ENCODE assay signal across 31 mouse cellular contexts in the genomic region with DNA sequence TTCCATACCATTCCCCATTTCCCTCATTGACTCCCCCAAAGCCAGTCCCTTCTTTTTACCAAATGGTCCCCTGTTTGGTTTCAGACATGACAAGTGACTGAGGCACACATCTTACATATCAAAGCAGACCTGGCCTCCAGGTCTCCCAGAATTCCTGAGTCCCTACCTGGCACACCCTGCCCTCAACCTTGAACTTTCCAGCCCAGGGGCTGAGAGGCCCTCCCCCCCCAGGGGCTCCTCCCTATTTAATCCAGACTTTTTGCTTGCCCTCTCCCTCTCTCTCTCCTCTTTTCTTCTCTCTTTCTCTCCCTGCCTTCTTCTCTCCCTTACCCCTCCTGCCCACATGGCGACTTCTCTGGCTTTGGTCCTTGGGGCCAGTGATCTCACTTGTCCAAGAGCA.
"Had no signal": no experiment of that assay in that cellular context is flagged by ENCODE, and none has a peak within 500 bp of the region (broad histone marks: within the 10 kb centered on the region; RNA-seq: fewer than 3 reads in every experiment).

No protein-coding gene starts in this region.

- H3K9ac ChIP-seq: limb, embryonic 12.5 days; limb, embryonic 13.5 days; limb, embryonic 15.5 days; liver, embryonic 12.5 days; liver, embryonic 13.5 days; liver, embryonic 14.5 days; liver, embryonic 15.5 days; liver, postnatal 0 days; lung, embryonic 14.5 days; lung, embryonic 15.5 days; midbrain, embryonic 12.5 days; midbrain, embryonic 13.5 days; midbrain, embryonic 15.5 days; neural tube, embryonic 12.5 days had no signal

- H3K27me3 ChIP-seq: limb, embryonic 12.5 days; limb, embryonic 13.5 days; limb, embryonic 15.5 days; liver, embryonic 12.5 days; liver, embryonic 13.5 days; liver, embryonic 15.5 days; lung, embryonic 15.5 days; midbrain, embryonic 12.5 days; midbrain, embryonic 13.5 days; midbrain, embryonic 15.5 days; neural tube, embryonic 12.5 days had no signal

- H3K27ac ChIP-seq: limb, embryonic 10.5 days; limb, embryonic 12.5 days; limb, embryonic 13.5 days; limb, embryonic 15.5 days; liver, embryonic 12.5 days; liver, embryonic 13.5 days; liver, embryonic 14.5 days; liver, embryonic 15.5 days; lung, embryonic 15.5 days; macrophage; midbrain, embryonic 10.5 days; midbrain, embryonic 12.5 days; midbrain, embryonic 13.5 days; midbrain, embryonic 15.5 days; neural tube, embryonic 12.5 days had no signal

- H3K4me1 ChIP-seq: limb, embryonic 13.5 days; midbrain, embryonic 10.5 days; midbrain, embryonic 12.5 days; midbrain, embryonic 13.5 days; midbrain, embryonic 15.5 days; neural tube, embryonic 12.5 days had no signal

- ATAC-seq: liver, embryonic 12.5 days; liver, postnatal 0 days; lung, postnatal 0 days; midbrain, embryonic 13.5 days; midbrain, embryonic 15.5 days; midbrain, embryonic 16.5 days had no signal

- H3K4me3 ChIP-seq: limb, embryonic 10.5 days; limb, embryonic 12.5 days; limb, embryonic 13.5 days; limb, embryonic 15.5 days; liver, embryonic 12.5 days; liver, embryonic 13.5 days; liver, embryonic 15.5 days; lung, embryonic 15.5 days; megakaryocyte, embryonic 14.5 days; midbrain, embryonic 10.5 days; midbrain, embryonic 12.5 days; midbrain, embryonic 13.5 days; midbrain, embryonic 15.5 days; myocyte; neural tube, embryonic 12.5 days had no signal

- DNase-seq: left cerebral cortex, postnatal 4 days; liver; liver, embryonic 13.5 days; liver, postnatal 0 days; lung, adult 18-20 months; lung, adult 2 months; lung, embryonic 14.5 days; lung, postnatal 10 days; lung, postnatal 14 days; lung, postnatal 36 days; lung, postnatal 4 days; midbrain, embryonic 14.5 days had no signal

- H3K4me2 ChIP-seq: limb, embryonic 12.5 days; limb, embryonic 13.5 days; limb, embryonic 15.5 days; liver, embryonic 11.5 days; liver, embryonic 12.5 days; liver, embryonic 13.5 days; liver, embryonic 15.5 days; lung, embryonic 14.5 days; lung, embryonic 15.5 days; midbrain, embryonic 12.5 days; midbrain, embryonic 13.5 days; midbrain, embryonic 15.5 days; neural tube, embryonic 12.5 days had no signal

- H3K36me3 ChIP-seq: limb, embryonic 10.5 days; limb, embryonic 12.5 days; limb, embryonic 13.5 days; limb, embryonic 15.5 days; liver, embryonic 12.5 days; liver, embryonic 13.5 days; liver, embryonic 15.5 days; lung, embryonic 15.5 days; midbrain, embryonic 10.5 days; midbrain, embryonic 12.5 days; midbrain, embryonic 13.5 days; midbrain, embryonic 15.5 days; neural tube, embryonic 12.5 days had no signal

- H3K9me3 ChIP-seq: limb, embryonic 10.5 days; limb, embryonic 12.5 days; limb, embryonic 13.5 days; limb, embryonic 15.5 days; liver, embryonic 12.5 days; liver, embryonic 13.5 days; liver, embryonic 15.5 days; lung, embryonic 15.5 days; megakaryocyte, embryonic 14.5 days; midbrain, embryonic 10.5 days; midbrain, embryonic 13.5 days; midbrain, embryonic 15.5 days; neural tube, embryonic 12.5 days had no signal
